Comparison of ENCODE assay signal across 17 mouse cellular contexts in genomic region chr4:47332812-47333343, GRCm38 (mm10).
"Had no signal": no experiment of that assay in that cellular context is flagged by ENCODE, and none has a peak within 500 bp of the region (broad histone marks: within the 10 kb centered on the region; RNA-seq: fewer than 3 reads in every experiment).

No protein-coding gene starts in this region.

- H3K4me3 ChIP-seq: lung, embryonic 15.5 days; megakaryocyte, embryonic 14.5 days; midbrain, embryonic 13.5 days; midbrain, embryonic 15.5 days; neural tube, embryonic 12.5 days; stomach, embryonic 15.5 days had no signal

- H3K9ac ChIP-seq: lung, embryonic 15.5 days; midbrain, embryonic 13.5 days; midbrain, embryonic 15.5 days; neural tube, embryonic 12.5 days; stomach, embryonic 15.5 days had no signal

- ATAC-seq: lung, postnatal 0 days; midbrain, embryonic 13.5 days; midbrain, embryonic 15.5 days had no signal

- H3K36me3 ChIP-seq: lung, embryonic 15.5 days; midbrain, embryonic 13.5 days; midbrain, embryonic 15.5 days; neural tube, embryonic 12.5 days; stomach, embryonic 15.5 days had no signal

- H3K4me1 ChIP-seq: midbrain, embryonic 13.5 days; midbrain, embryonic 15.5 days; neural tube, embryonic 12.5 days; stomach, embryonic 15.5 days had no signal

- H3K4me2 ChIP-seq: lung, embryonic 15.5 days; midbrain, embryonic 11.5 days; midbrain, embryonic 13.5 days; midbrain, embryonic 15.5 days; neural tube, embryonic 12.5 days; stomach, embryonic 15.5 days had no signal

- H3K27ac ChIP-seq: lung, embryonic 15.5 days; macrophage; midbrain, embryonic 13.5 days; midbrain, embryonic 15.5 days; neural tube, embryonic 12.5 days; stomach, embryonic 15.5 days; stomach, postnatal 0 days had no signal

- H3K27me3 ChIP-seq: lung, embryonic 15.5 days; midbrain, embryonic 13.5 days; midbrain, embryonic 15.5 days; neural tube, embryonic 12.5 days; stomach, embryonic 15.5 days had no signal

- DNase-seq: lung, adult 2 months; lung, postnatal 14 days; lung, postnatal 36 days; right cerebral cortex, postnatal 14 days; thymus, adult 2 months; thymus, postnatal 25 days; thymus, postnatal 4 days had no signal

- H3K9me3 ChIP-seq: lung, embryonic 15.5 days; midbrain, embryonic 13.5 days; midbrain, embryonic 15.5 days; neural tube, embryonic 12.5 days; stomach, embryonic 15.5 days had no signal
